Mouse (Mus musculus) G1E (cell line): Measurements from ENCODE around the gene Coro6. TPM values are rescaled to one million over a fixed set of nuclear protein-coding genes. Genes with fewer than 3 reads are reported as not detected.

Experiments
- ATAC-seq: 2 replicates; pipeline ENCODE4 v1.8.0; 2016; ENCODE audit warnings: mild to moderate bottlenecking; ENCODE audit not compliant: insufficient number of reproducible peaks, poor library complexity, low FRiP score, severe bottlenecking; ENCODE audit errors: extremely low read depth
- DNase-seq: peaks from one replicate; pipeline ENCODE4 v3.0.0; 2012; ENCODE audit warnings: low spot score
- H3K27me3 ChIP-seq: 2 replicates; pipeline ENCODE4 v1.6.1; 2012; ENCODE audit warnings: mild to moderate bottlenecking, low read length, inconsistent platforms; ENCODE audit not compliant: insufficient read depth
- H3K36me3 ChIP-seq: replicated peaks from 2 replicates; pipeline ENCODE3; 2012; ENCODE audit warnings: mild to moderate bottlenecking, inconsistent platforms
- H3K4me1 ChIP-seq: 2 replicates; pipeline ENCODE4 v1.6.1; 2012; ENCODE audit warnings: low read depth, low read length, inconsistent platforms, mixed read lengths; ENCODE audit not compliant: insufficient read depth
- H3K4me3 ChIP-seq: 2 replicates; pipeline ENCODE4 v1.5.1; 2012; ENCODE audit warnings: low read depth, mild to moderate bottlenecking, inconsistent platforms, low read length, moderate library complexity, mixed read lengths
- H3K9me3 ChIP-seq: replicated peaks from 2 replicates; pipeline ENCODE4 v1.6.1; 2012; ENCODE audit warnings: inconsistent platforms
- CTCF ChIP-seq: IDR thresholded peaks from 2 replicates; pipeline ENCODE4 v1.5.1; 2012; ENCODE audit warnings: low read depth, low read length, inconsistent platforms, mixed read lengths
- GATA1 ChIP-seq: IDR thresholded peaks from 2 replicates; pipeline ENCODE4 v1.6.1; 2012; ENCODE audit warnings: borderline replicate concordance, low read length, inconsistent platforms, mixed read lengths
- GATA2 ChIP-seq: IDR thresholded peaks from 2 replicates; pipeline ENCODE4 v1.6.1; 2012; ENCODE audit warnings: low read depth, low read length, inconsistent platforms, borderline replicate concordance
- POLR2AphosphoS5 ChIP-seq: IDR thresholded peaks from 2 replicates; pipeline ENCODE4 v1.6.1; 2012; ENCODE audit warnings: low read depth, low read length, inconsistent platforms; ENCODE audit not compliant: insufficient replicate concordance
- TAL1 ChIP-seq: conservative IDR thresholded peaks from 2 replicates; pipeline ENCODE4 v1.6.1; 2012; ENCODE audit warnings: low read depth, low read length, inconsistent platforms, mixed read lengths
- polyA plus RNA-seq: library from polyadenylated mRNA; stranded (reverse); fragments of >175 nt; gene quantifications from 2 replicates; pipeline ENCODE4 v1.2.3, GENCODE M21; 2012
- total RNA-seq, 2 experiments: library from RNA; stranded (forward) in 1 of 2; stranded (reverse) in 1 of 2; fragments of 200-1000 nt in 1 of 2; fragments of >200 nt in 1 of 2; fragmentation: Nextera tagmentation in 1 of 2; gene quantifications; 2 replicates each; pipeline ENCODE4 v1.2.3; 2014 to 2017

The Coro6 gene
- total and polyA plus RNA-seq, 3 experiments: 0.11 TPM; not detected in 2

- peaks cover 60% of the 10 kb centered on the region for H3K27me3 ChIP-seq
- no peak overlapping the region for H3K4me3 ChIP-seq
- ATAC-seq: no peak
- DNase-seq: no peak
- no peaks in the 10 kb centered on the region for H3K9me3 ChIP-seq
- no peaks in the 10 kb centered on the region for H3K36me3 ChIP-seq
- H3K4me1 ChIP-seq: peaks cover 7% of the 10 kb centered on the region; the same call in 1 of the 2 replicates
- TF ChIP-seq CTCF: no peak
- TF ChIP-seq GATA2: no peak
Observed at GRCm38 (mm10) chr11:77463101-77463445, 862 bp downstream of the Coro6 start.

GRCm38 (mm10) chr11:77463786-77464185 lies 1.6 kb downstream of the Coro6 start:
- Histone ChIP-seq H3K4me1 (peaks cover 7% of the 10 kb centered on the region; the same call in 1 of the 2 replicates), H3K4me3 (no peak overlapping the region), H3K9me3 (no peaks in the 10 kb centered on the region), H3K36me3 (no peaks in the 10 kb centered on the region), H3K27me3 (peaks cover 65% of the 10 kb centered on the region)
- ATAC-seq: no peak
- TF ChIP-seq GATA2 (no peak), CTCF (no peak), GATA1 (no peak), TAL1 (no peak), POLR2AphosphoS5 (no peak)
- DNase-seq: no peak

DNA sequence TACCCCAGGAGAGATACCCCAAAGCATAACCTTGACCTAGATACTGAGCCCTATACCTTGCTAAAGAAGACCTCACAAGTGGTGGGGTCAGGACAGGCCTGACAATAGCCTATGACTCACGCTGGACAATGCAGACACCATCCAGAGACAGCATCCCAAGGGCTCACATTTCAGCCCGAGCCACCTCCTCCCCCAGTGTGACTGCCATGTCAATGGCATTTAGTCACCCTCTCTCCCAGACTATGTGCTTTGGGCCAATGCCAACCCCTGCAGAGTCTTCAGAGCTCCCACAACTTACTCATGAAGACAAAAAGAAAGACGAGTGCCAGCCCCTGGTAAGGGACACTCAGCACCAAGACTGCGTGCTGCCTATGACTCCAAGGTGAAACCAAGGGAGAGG lies 2.5 kb downstream of the Coro6 start:
- DNase-seq (no peak), ATAC-seq (no peak)
- Histone ChIP-seq H3K4me1 (peaks cover 7% of the 10 kb centered on the region; the same call in 1 of the 2 replicates), H3K36me3 (no peaks in the 10 kb centered on the region), H3K27me3 (peaks cover 72% of the 10 kb centered on the region), H3K4me3 (no peak overlapping the region), H3K9me3 (no peaks in the 10 kb centered on the region)
- no peak for TF ChIP-seq CTCF
- TF ChIP-seq GATA2: no peak
- TF ChIP-seq POLR2AphosphoS5: no peak
- no peak for TF ChIP-seq TAL1

DNA sequence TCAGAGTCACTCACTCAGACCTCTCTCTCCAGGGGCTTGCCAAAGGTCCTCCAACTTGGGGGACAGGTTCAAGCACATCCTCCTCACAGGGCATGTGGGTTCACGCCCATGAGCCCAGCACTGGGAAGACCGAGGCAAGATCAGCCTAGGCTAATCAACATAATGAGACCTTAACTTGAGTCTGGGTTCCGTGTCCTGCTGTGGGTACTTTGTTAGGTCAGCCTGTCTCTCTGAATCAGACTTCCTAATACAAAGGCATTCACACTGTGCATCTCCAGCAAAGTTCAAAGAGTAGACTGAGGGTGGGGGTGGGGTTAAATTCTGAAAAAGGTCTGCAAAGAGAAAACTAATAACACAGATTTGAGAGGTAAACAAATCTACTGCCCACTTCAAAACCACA lies 2.9 kb downstream of the Coro6 start:
- Histone ChIP-seq H3K4me1 (peaks cover 7% of the 10 kb centered on the region; the same call in 1 of the 2 replicates), H3K36me3 (no peaks in the 10 kb centered on the region), H3K9me3 (no peaks in the 10 kb centered on the region), H3K27me3 (peaks cover 72% of the 10 kb centered on the region), H3K4me3 (no peak overlapping the region)
- TF ChIP-seq POLR2AphosphoS5 (no peak), TAL1 (no peak), GATA1 (no peak), CTCF (no peak), GATA2 (no peak)
- ATAC-seq (no peak), DNase-seq (no peak)

DNA sequence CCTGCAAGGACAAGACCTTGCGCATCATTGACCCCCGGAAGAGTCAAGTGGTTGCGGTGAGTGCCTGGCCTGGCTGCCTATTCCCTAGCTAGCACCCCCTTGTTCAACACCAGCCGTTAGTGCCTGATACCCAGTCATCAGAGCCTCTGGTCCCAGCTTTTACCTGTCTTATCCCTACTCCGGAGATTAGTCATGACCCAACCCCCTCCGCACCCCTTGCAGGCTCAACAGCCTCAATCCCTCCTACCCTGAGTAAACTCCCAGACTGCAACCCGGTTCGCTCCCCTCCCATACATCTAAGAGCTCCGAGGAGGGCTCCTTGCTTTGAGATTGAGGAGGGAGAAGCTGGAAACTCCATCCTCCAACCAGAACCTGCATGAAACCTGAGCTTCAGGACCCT lies 4.3 kb downstream of the Coro6 start:
- TF ChIP-seq CTCF (no peak), GATA2 (no peak), TAL1 (no peak), POLR2AphosphoS5 (no peak), GATA1 (no peak)
- H3K36me3 ChIP-seq: no peaks in the 10 kb centered on the region
- ATAC-seq (no peak), DNase-seq (no peak)
- H3K27me3 ChIP-seq: peaks cover 72% of the 10 kb centered on the region
- no peak overlapping the region for H3K4me3 ChIP-seq
- H3K4me1 ChIP-seq: peaks cover 7% of the 10 kb centered on the region; the same call in 1 of the 2 replicates
- no peaks in the 10 kb centered on the region for H3K9me3 ChIP-seq

DNA sequence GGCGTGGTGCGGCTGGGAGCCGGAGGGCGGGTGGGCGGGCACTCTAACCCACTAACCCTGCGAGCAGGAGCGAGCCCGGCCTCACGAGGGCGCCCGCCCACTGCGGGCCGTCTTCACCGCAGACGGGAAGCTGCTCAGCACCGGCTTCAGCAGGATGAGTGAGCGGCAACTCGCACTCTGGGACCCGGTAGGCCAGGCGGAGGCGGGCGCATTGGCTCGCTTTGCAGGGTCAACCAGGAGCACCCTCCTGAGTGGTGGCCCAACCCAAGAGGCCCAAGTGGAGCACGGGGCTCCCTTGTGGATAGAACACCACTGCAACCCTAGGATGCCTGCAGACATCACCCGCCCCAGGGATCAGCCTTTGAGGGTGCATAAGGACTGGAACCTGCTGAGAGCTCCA lies 4.9 kb downstream of the Coro6 start:
- Histone ChIP-seq H3K4me1 (peaks cover 7% of the 10 kb centered on the region; the same call in 1 of the 2 replicates), H3K4me3 (no peak overlapping the region), H3K9me3 (no peaks in the 10 kb centered on the region), H3K27me3 (peaks cover 70% of the 10 kb centered on the region), H3K36me3 (no peaks in the 10 kb centered on the region)
- DNase-seq (peak; percentile 58), ATAC-seq (no peak)
- TF ChIP-seq TAL1 (no peak), GATA2 (no peak), CTCF (no peak), POLR2AphosphoS5 (no peak), GATA1 (no peak)

- Histone ChIP-seq H3K4me3 (no peak overlapping the region), H3K36me3 (no peaks in the 10 kb centered on the region), H3K27me3 (peaks cover 71% of the 10 kb centered on the region), H3K4me1 (peaks cover 2% of the 10 kb centered on the region; the same call in 1 of the 2 replicates), H3K9me3 (no peaks in the 10 kb centered on the region)
- peak; percentile 44; the same call in 1 of the 2 replicates for TF ChIP-seq CTCF
- TF ChIP-seq TAL1: no peak
- no peak for TF ChIP-seq GATA2
- TF ChIP-seq POLR2AphosphoS5: no peak
- TF ChIP-seq GATA1: no peak
- DNase-seq (no peak), ATAC-seq (no peak)
Observed at GRCm38 (mm10) chr11:77467784-77468183, 5.6 kb downstream of the Coro6 start.
